Mouse (Mus musculus) cortical plate, adult 2 months (tissue): ENCODE measurements around the gene Slc36a3.

Experiments
- CTCF ChIP-seq: fragments of 200-500 bp; IDR thresholded peaks from 2 replicates; pipeline ENCODE4 v1.5.1; 2011; ENCODE audit warnings: mild to moderate bottlenecking, control low read depth, low read length; ENCODE audit not compliant: insufficient read depth; ENCODE audit errors: extremely low read depth
- POLR2A ChIP-seq: fragments of 200-500 bp; IDR thresholded peaks from 2 replicates; pipeline ENCODE4 v1.6.1; 2011; ENCODE audit warnings: mild to moderate bottlenecking, low read length, control low read depth; ENCODE audit not compliant: insufficient read depth; ENCODE audit errors: extremely low read depth

DNA sequence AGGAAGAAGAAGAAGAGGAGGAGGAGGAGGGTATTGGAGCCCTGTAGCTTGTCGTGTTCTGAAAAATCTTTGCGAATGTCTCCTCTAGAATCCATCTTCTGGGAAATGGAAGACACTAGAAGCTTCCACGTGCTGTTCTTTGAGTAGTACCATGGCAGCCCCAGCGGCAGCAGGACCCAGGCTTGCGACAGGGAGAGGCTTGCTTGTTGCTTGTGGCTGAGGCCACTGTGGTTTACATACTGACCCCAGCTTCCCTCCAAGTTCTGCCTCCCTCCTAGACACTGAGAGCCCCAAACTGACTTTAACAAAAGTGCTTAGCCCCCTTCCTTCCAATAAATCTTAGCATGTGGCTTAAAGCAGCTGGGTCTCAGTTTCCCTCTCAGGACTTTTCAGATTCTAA, 32.7 kb upstream of the Slc36a3 start:
- TF ChIP-seq CTCF (no peak), POLR2A (no peak)
